Mouse (Mus musculus) frontal cortex, postnatal 14 days (tissue): ENCODE results near the gene Olfr1444.

Source experiments
- DNase-seq, 2 experiments: peaks; one replicate each; pipeline ENCODE4 v3.0.0; 2022; ENCODE audit warnings: low spot score in 2 of 2

Olfr1444 gene

GRCm38 (mm10) chr19:12856983-12857382 is at the start of gene Olfr1444:
TSS of gene Olfr1444 (plus strand) at chr19:12857283.
- DNase-seq: no peak

- DNase-seq: no peak
Observed at GRCm38 (mm10) chr19:12812644-12813364, 44.3 kb upstream of the Olfr1444 start.

GRCm38 (mm10) chr19:12813883-12814282 is 43.2 kb upstream of the Olfr1444 start:
- DNase-seq: no peak

GRCm38 (mm10) chr19:12818507-12818906 is 38.6 kb upstream of the Olfr1444 start:
- DNase-seq: no peak

GRCm38 (mm10) chr19:12820383-12820782 is 36.7 kb upstream of the Olfr1444 start:
- DNase-seq: no peak

- DNase-seq: no peak
Observed at GRCm38 (mm10) chr19:12824549-12824948, 32.5 kb upstream of the Olfr1444 start.

- no peak for DNase-seq
Observed at GRCm38 (mm10) chr19:12830823-12831430, 26.2 kb upstream of the Olfr1444 start.

- DNase-seq: no peak
Observed at GRCm38 (mm10) chr19:12831559-12831958, 25.5 kb upstream of the Olfr1444 start.

- DNase-seq: no peak
Observed at GRCm38 (mm10) chr19:12833625-12834024, 23.5 kb upstream of the Olfr1444 start.

GRCm38 (mm10) chr19:12838507-12838906 is 18.6 kb upstream of the Olfr1444 start:
- no peak for DNase-seq

GRCm38 (mm10) chr19:12846382-12846781 is 10.7 kb upstream of the Olfr1444 start, which contains the start of gene Gm5244:
TSS of gene Gm5244 (plus strand) at chr19:12846682.
- no peak for DNase-seq

- no peak for DNase-seq
Observed at GRCm38 (mm10) chr19:12883555-12883954, 26.5 kb downstream of the Olfr1444 start, which contains the start of gene Olfr1445. TSS of gene Olfr1445 (plus strand) at chr19:12883855.

- no peak for DNase-seq
Observed at GRCm38 (mm10) chr19:12893424-12893823, 36.3 kb downstream of the Olfr1444 start, which contains the start of gene Olfr1446. TSS of gene Olfr1446 (minus strand) at chr19:12893524.

- DNase-seq: no peak
Observed at GRCm38 (mm10) chr19:12903643-12904042, 46.6 kb downstream of the Olfr1444 start, which contains the start of gene Olfr1447. TSS of gene Olfr1447 (minus strand) at chr19:12903743.
